Mouse (Mus musculus) MEL (cell line): ENCODE data around the gene Efna3. TPM values are rescaled to one million over a fixed set of nuclear protein-coding genes. Genes with fewer than 3 reads are reported as not detected.

ENCODE experiments used
- DNase-seq: peaks from one replicate; pipeline ENCODE4 v3.0.0; 2011; ENCODE audit warnings: low read depth, low spot score
- H3K27ac ChIP-seq: 2 replicates; pipeline ENCODE4 v1.5.1; 2012; ENCODE audit warnings: low read depth, mild to moderate bottlenecking, control low read depth, low read length, moderate library complexity; ENCODE audit not compliant: control insufficient read depth
- H3K27me3 ChIP-seq, 2 experiments: fragments of 150-350 bp in 1 of 2; sonication (generic) in 1 of 2; 2 replicates each; pipeline ENCODE4 v1.6.1; 2012; ENCODE audit warnings: low read length in 2 of 2, mild to moderate bottlenecking in 2 of 2, improper control_type of control experiment in 1 of 2, moderate library complexity in 1 of 2; ENCODE audit not compliant: insufficient read depth in 2 of 2, control insufficient read depth in 1 of 2
- H3K36me3 ChIP-seq, 2 experiments: 2 replicates each; pipeline ENCODE4 v1.6.1; 2012 to 2014; ENCODE audit warnings: low read length in 2 of 2, improper control_type of control experiment in 1 of 2, inconsistent platforms in 1 of 2, mild to moderate bottlenecking in 1 of 2; ENCODE audit not compliant: insufficient read depth in 2 of 2, control insufficient read depth in 1 of 2
- H3K4me1 ChIP-seq, 2 experiments: fragments of 150-350 bp in 1 of 2; sonication (generic) in 1 of 2; 2 replicates each; pipeline ENCODE4 v1.6.1; 2012; ENCODE audit warnings: low read length in 2 of 2, improper control_type of control experiment in 1 of 2, mild to moderate bottlenecking in 1 of 2; ENCODE audit not compliant: insufficient read depth in 2 of 2, control insufficient read depth in 1 of 2
- H3K4me3 ChIP-seq, 2 experiments: fragments of 150-350 bp in 1 of 2; sonication (generic) in 1 of 2; 2 replicates each; pipeline ENCODE4 v1.5.1; 2012; ENCODE audit warnings: low read depth in 2 of 2, low read length in 2 of 2, mild to moderate bottlenecking in 2 of 2, moderate library complexity in 2 of 2, control low read depth in 1 of 2, improper control_type of control experiment in 1 of 2; ENCODE audit not compliant: control insufficient read depth in 1 of 2, insufficient read depth in 1 of 2
- H3K79me2 ChIP-seq: 2 replicates; pipeline ENCODE4 v1.6.1; 2012; ENCODE audit warnings: mild to moderate bottlenecking, low read length, moderate library complexity; ENCODE audit not compliant: control insufficient read depth, poor library complexity, insufficient read depth
- H3K9ac ChIP-seq: 2 replicates; pipeline ENCODE4 v1.6.1; 2012; ENCODE audit warnings: low read depth, mild to moderate bottlenecking, control low read depth, low read length, moderate library complexity; ENCODE audit not compliant: control insufficient read depth, poor library complexity, severe bottlenecking
- H3K9me3 ChIP-seq: fragments of 150-350 bp; sonication (generic); replicated peaks from 2 replicates; pipeline ENCODE4 v1.6.1; 2012; ENCODE audit warnings: mild to moderate bottlenecking, low read length, improper control_type of control experiment, moderate library complexity; ENCODE audit not compliant: insufficient read depth
- BHLHE40 ChIP-seq: IDR thresholded peaks from 2 replicates; pipeline ENCODE4 v1.6.1; 2012; ENCODE audit warnings: low read depth, mild to moderate bottlenecking, inconsistent platforms, low read length, improper control_type of control experiment, borderline replicate concordance
- CHD1 ChIP-seq: IDR thresholded peaks from 2 replicates; pipeline ENCODE4 v1.6.1; 2012; ENCODE audit warnings: low read depth, mild to moderate bottlenecking, inconsistent platforms, low read length, improper control_type of control experiment
- CHD2 ChIP-seq: IDR thresholded peaks from 2 replicates; pipeline ENCODE4 v1.6.1; 2011; ENCODE audit warnings: low read length, improper control_type of control experiment
- CTCF ChIP-seq, 3 experiments: IDR thresholded peaks in 2 of 3; conservative IDR thresholded peaks in 1 of 3; 2 replicates each; pipeline ENCODE4 v1.5.1; 2011 to 2012; ENCODE audit warnings: low read length in 3 of 3, low read depth in 2 of 3, mild to moderate bottlenecking in 2 of 3, improper control_type of control experiment in 1 of 3, inconsistent platforms in 1 of 3, mixed read lengths in 1 of 3, moderate library complexity in 1 of 3; ENCODE audit not compliant: control insufficient read depth in 1 of 3, insufficient read depth in 1 of 3, poor library complexity in 1 of 3, severe bottlenecking in 1 of 3
- ELF1 ChIP-seq: IDR thresholded peaks from 2 replicates; pipeline ENCODE4 v1.6.1; 2014; ENCODE audit warnings: low read depth, mild to moderate bottlenecking, inconsistent platforms, low read length, improper control_type of control experiment, moderate library complexity
- EP300 ChIP-seq, 2 experiments: IDR thresholded peaks; 2 replicates each; pipeline ENCODE4 v1.6.1; 2011; ENCODE audit warnings: improper control_type of control experiment in 2 of 2, low read length in 2 of 2, low read depth in 1 of 2, mild to moderate bottlenecking in 1 of 2
- GABPA ChIP-seq: IDR thresholded peaks from 2 replicates; pipeline ENCODE4 v1.6.1; 2012; ENCODE audit warnings: low read depth, mild to moderate bottlenecking, inconsistent platforms, low read length, improper control_type of control experiment, moderate library complexity
- HCFC1 ChIP-seq: IDR thresholded peaks from 2 replicates; pipeline ENCODE4 v1.6.1; 2012; ENCODE audit warnings: low read depth, mild to moderate bottlenecking, inconsistent platforms, low read length, improper control_type of control experiment, moderate library complexity
- JUND ChIP-seq: IDR thresholded peaks from 2 replicates; pipeline ENCODE4 v1.6.1; 2011; ENCODE audit warnings: low read depth, mild to moderate bottlenecking, improper control_type of control experiment, low read length
- MAFK ChIP-seq: IDR thresholded peaks from 2 replicates; pipeline ENCODE4 v1.6.1; 2011; ENCODE audit warnings: low read depth, mild to moderate bottlenecking, low read length, improper control_type of control experiment, borderline replicate concordance
- MAX ChIP-seq: IDR thresholded peaks from 2 replicates; pipeline ENCODE4 v1.6.1; 2011; ENCODE audit warnings: low read length, improper control_type of control experiment
- MEF2A ChIP-seq: IDR thresholded peaks from 2 replicates; pipeline ENCODE4 v1.6.1; 2014; ENCODE audit warnings: low read depth, mild to moderate bottlenecking, inconsistent platforms, low read length, improper control_type of control experiment; ENCODE audit not compliant: poor library complexity, insufficient replicate concordance, severe bottlenecking; ENCODE audit errors: extremely low read depth
- MXI1 ChIP-seq: IDR thresholded peaks from 2 replicates; pipeline ENCODE4 v1.6.1; 2011; ENCODE audit warnings: mild to moderate bottlenecking, low read depth, low read length, improper control_type of control experiment
- MYB ChIP-seq: IDR thresholded peaks from 2 replicates; pipeline ENCODE4 v1.6.1; 2011; ENCODE audit warnings: mild to moderate bottlenecking, low read depth, low read length, improper control_type of control experiment
- MYC ChIP-seq: IDR thresholded peaks from 2 replicates; pipeline ENCODE4 v1.6.1; 2011; ENCODE audit warnings: low read depth, mild to moderate bottlenecking, low read length, improper control_type of control experiment, moderate library complexity
- NELFE ChIP-seq: IDR thresholded peaks from 2 replicates; pipeline ENCODE4 v1.6.1; 2011; ENCODE audit warnings: low read depth, low read length, improper control_type of control experiment
- POLR2A ChIP-seq, 2 experiments: IDR thresholded peaks; 2 replicates each; pipeline ENCODE4 v1.6.1; 2011 to 2012; ENCODE audit warnings: low read length in 2 of 2, mild to moderate bottlenecking in 2 of 2, control low read depth in 1 of 2, improper control_type of control experiment in 1 of 2, low read depth in 1 of 2, moderate library complexity in 1 of 2; ENCODE audit not compliant: control insufficient read depth in 1 of 2, insufficient read depth in 1 of 2, poor library complexity in 1 of 2
- POLR2AphosphoS2 ChIP-seq: IDR thresholded peaks from 2 replicates; pipeline ENCODE4 v1.6.1; 2011; ENCODE audit warnings: low read length, improper control_type of control experiment
- POLR2AphosphoS5 ChIP-seq: IDR thresholded peaks from 2 replicates; pipeline ENCODE4 v1.6.1; 2012; ENCODE audit warnings: low read depth, borderline replicate concordance, mild to moderate bottlenecking, inconsistent platforms, low read length, moderate library complexity, mixed read lengths
- RCOR1 ChIP-seq: IDR thresholded peaks from 2 replicates; pipeline ENCODE4 v1.6.1; 2012; ENCODE audit warnings: low read depth, mild to moderate bottlenecking, inconsistent platforms, low read length, improper control_type of control experiment
- SIN3A ChIP-seq: IDR thresholded peaks from 2 replicates; pipeline ENCODE4 v1.6.1; 2012; ENCODE audit warnings: low read length, improper control_type of control experiment, inconsistent platforms
- SMC3 ChIP-seq: IDR thresholded peaks from 2 replicates; pipeline ENCODE4 v1.6.1; 2011; ENCODE audit warnings: low read depth, low read length, improper control_type of control experiment
- TBP ChIP-seq: IDR thresholded peaks from 2 replicates; pipeline ENCODE4 v1.8.0; 2011; ENCODE audit warnings: low read depth, low read length, improper control_type of control experiment
- TCF12 ChIP-seq: IDR thresholded peaks from 2 replicates; pipeline ENCODE4 v1.6.1; 2014; ENCODE audit warnings: low read depth, mild to moderate bottlenecking, inconsistent platforms, low read length, improper control_type of control experiment, moderate library complexity
- UBTF ChIP-seq: IDR thresholded peaks from 2 replicates; pipeline ENCODE4 v1.6.1; 2012; ENCODE audit warnings: low read depth, mild to moderate bottlenecking, inconsistent platforms, low read length, improper control_type of control experiment, moderate library complexity, borderline replicate concordance; ENCODE audit not compliant: insufficient read depth
- USF1 ChIP-seq: IDR thresholded peaks from 2 replicates; pipeline ENCODE4 v1.6.1; 2014; ENCODE audit warnings: low read depth, mild to moderate bottlenecking, inconsistent platforms, low read length, improper control_type of control experiment, moderate library complexity
- ZC3H11A ChIP-seq: IDR thresholded peaks from 2 replicates; pipeline ENCODE4 v1.6.1; 2012; ENCODE audit warnings: low read depth, mild to moderate bottlenecking, inconsistent platforms, low read length, improper control_type of control experiment
- ZKSCAN1 ChIP-seq: IDR thresholded peaks from 2 replicates; pipeline ENCODE4 v1.6.1; 2012; ENCODE audit warnings: low read depth, mild to moderate bottlenecking, inconsistent platforms, low read length, improper control_type of control experiment, moderate library complexity
- ZMIZ1 ChIP-seq: IDR thresholded peaks from 2 replicates; pipeline ENCODE4 v1.6.1; 2012; ENCODE audit warnings: low read depth, mild to moderate bottlenecking, inconsistent platforms, low read length, improper control_type of control experiment, moderate library complexity
- polyA plus RNA-seq, 2 experiments: library from polyadenylated mRNA; stranded (reverse) in 1 of 2; unstranded in 1 of 2; fragments of >175 nt in 1 of 2; fragments of >200 nt in 1 of 2; gene quantifications; 2 replicates each; pipeline versions ENCODE4 v1.2.1 to v1.2.4; 2012; ENCODE audit warnings: low replicate concordance in 2 of 2, low read depth in 1 of 2; ENCODE audit not compliant: insufficient read length in 2 of 2, insufficient read depth in 1 of 2, missing spikeins in 1 of 2
- total RNA-seq: library from RNA; depleted of rRNA; stranded (reverse); fragments of 300-350 nt; gene quantifications from 2 replicates; pipeline ENCODE4 v1.2.3, GENCODE M21; 2012

The Efna3 gene
- total and polyA plus RNA-seq, 3 experiments, result 0.54 to 1.2 TPM; not detected in 1

GRCm38 (mm10) chr3:89270891-89271290, 51.9 kb downstream of the Efna3 start:
- TF ChIP-seq CHD1 (no peak), RCOR1 (no peak), POLR2AphosphoS5 (no peak), ZC3H11A (no peak), BHLHE40 (no peak), SMC3 (no peak), JUND (no peak), MYB (no peak), POLR2AphosphoS2 (no peak)
- H3K27ac ChIP-seq, result no peak overlapping the region
- H3K36me3 ChIP-seq, result peaks cover 0 to 16% of the 10 kb centered on the region in 2 experiments; a peak in 2 of 4 replicates
- no peak for DNase-seq
- H3K79me2 ChIP-seq, result peaks cover 4% of the 10 kb centered on the region; the same call in 1 of the 2 replicates
- peaks cover 3 to 30% of the 10 kb centered on the region in 2 experiments for H3K4me1 ChIP-seq
- H3K4me3 ChIP-seq, result peak overlapping the region in 1 of 2 experiments; percentile 78; a peak in 2 of 4 replicates
- H3K9ac ChIP-seq, result peak overlapping the region; percentile 76
- H3K9me3 ChIP-seq, result no peaks in the 10 kb centered on the region
- peaks cover 0 to 2% of the 10 kb centered on the region in 2 experiments; a peak in 1 of 4 replicates for H3K27me3 ChIP-seq

DNA sequence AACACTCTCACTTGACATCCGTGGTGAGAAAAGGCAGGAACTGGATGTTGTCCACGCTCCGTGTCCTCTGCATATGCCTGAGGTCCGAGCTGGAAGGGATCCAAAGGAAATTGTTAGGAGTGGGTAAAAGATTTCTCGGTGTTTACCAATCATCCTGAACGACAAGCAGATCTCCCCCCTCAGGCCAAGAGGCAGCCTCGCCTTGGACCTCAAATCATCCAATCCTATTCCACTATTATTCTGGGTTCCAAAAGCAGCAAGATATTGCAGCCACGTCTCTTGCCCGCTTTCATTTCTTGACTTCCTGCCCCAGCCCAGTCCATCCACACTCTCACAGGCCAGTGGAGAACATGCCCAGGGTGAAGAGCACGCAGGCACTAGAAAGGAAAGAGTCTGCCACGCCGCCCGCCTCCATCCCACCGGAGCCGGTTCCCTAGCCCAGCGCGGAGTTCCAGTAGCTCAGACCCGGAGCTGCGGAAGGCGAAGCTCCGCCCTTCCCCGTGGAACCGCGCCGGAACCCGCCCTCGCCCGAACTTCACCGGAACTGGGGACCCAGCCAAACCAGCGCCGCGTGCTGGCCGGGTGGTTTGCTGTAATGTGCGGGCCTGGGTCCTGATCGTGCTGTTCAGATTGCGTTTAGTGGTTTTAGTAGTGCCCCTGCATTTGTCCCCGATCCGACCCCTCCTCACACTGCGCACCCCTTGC, 52.6 kb downstream of the Efna3 start, which contains the start of gene Slc50a1:
Slc50a1 (minus strand) TSS at position 520 of the 705 bp plus-strand sequence.
- DNase-seq, result peak; percentile 86
- Histone ChIP-seq H3K9me3 (no peaks in the 10 kb centered on the region), H3K4me3 (peak within 1 kb of the TSS; percentile 78 to 82), H3K79me2 (peaks cover 4% of the 10 kb centered on the region; the same call in 1 of the 2 replicates), H3K27ac (peak within 1 kb of the TSS; percentile 44), H3K4me1 (peaks cover 3 to 31% of the 10 kb centered on the region in 2 experiments), H3K27me3 (peaks cover 2 to 5% of the 10 kb centered on the region in 2 experiments; a peak in 2 of 4 replicates), H3K36me3 (peaks cover 0 to 17% of the 10 kb centered on the region in 2 experiments; a peak in 2 of 4 replicates), H3K9ac (peak within 1 kb of the TSS; percentile 76)
- TF ChIP-seq GABPA (no peak), USF1 (0 out of 2 replicates have a peak, but pooled peaks have one; percentile 35), MEF2A (no peak), NELFE (peak; percentile 84), HCFC1 (peak; percentile 78), ZMIZ1 (peak; percentile 66), POLR2AphosphoS2 (peak; percentile 91), MYC (peak; percentile 88), CHD2 (no peak), SIN3A (peak; percentile 64), POLR2A (IDR thresholded peaks at IDR 0.05; ENCODE audit: control insufficient read depth in 1 of 2, insufficient read depth in 1 of 2, low read depth in 1 of 2, low read length in 2 of 2, poor library complexity in 1 of 2) (peak; percentile 85 to 90), EP300 (IDR thresholded peaks at IDR 0.05; ENCODE audit: low read depth in 1 of 2, low read length in 2 of 2) (no peak), TCF12 (peak; percentile 68), UBTF (0 out of 2 replicates have a peak, but pooled peaks have one; percentile 26), TBP (peak; percentile 22), MXI1 (peak; percentile 69; the same call in 1 of the 2 replicates), MAFK (no peak), CTCF (IDR thresholded peaks at IDR 0.05 in 2 of 3, conservative IDR thresholded peaks at IDR 0.05 in 1 of 3; ENCODE audit: control insufficient read depth in 1 of 3, insufficient read depth in 1 of 3, low read depth in 2 of 3, low read length in 3 of 3, poor library complexity in 1 of 3, severe bottlenecking in 1 of 3) (peak in 2 of 3 experiments; percentile 51 to 70; a peak in 4 of 6 replicates), ELF1 (peak; percentile 82), MAX (peak; percentile 88), ZKSCAN1 (no peak)
